Mouse (Mus musculus) midbrain, embryonic 14.5 days (tissue): ENCODE data around the gene Sdf2. TPM values are rescaled to one million over a fixed set of nuclear protein-coding genes. Genes with fewer than 3 reads are reported as not detected.

Experiments used
- ATAC-seq: fragments of 200-750 bp; cut with Nextera tagmentation; 2 replicates; pipeline ENCODE4 v1.8.0; 2017; ENCODE audit warnings: moderate number of reproducible peaks, moderate library complexity; ENCODE audit not compliant: low FRiP score, low TSS enrichment
- DNase-seq: peaks from one replicate; pipeline ENCODE4 v3.0.0-alpha.2; 2015
- H3K27ac ChIP-seq: fragments of 300-500 bp; sonication (generic); replicated peaks from 2 replicates; pipeline ENCODE4 v1.5.1; 2014; ENCODE audit warnings: mild to moderate bottlenecking, low read depth, low read length, moderate library complexity
- H3K27me3 ChIP-seq: fragments of 300-500 bp; sonication (generic); 2 replicates; pipeline ENCODE4 v1.6.1; 2014; ENCODE audit warnings: low read length, control low read depth, mixed read lengths; ENCODE audit not compliant: control insufficient read depth, insufficient read depth
- H3K36me3 ChIP-seq: fragments of 300-500 bp; sonication (generic); 2 replicates; pipeline ENCODE4 v1.6.1; 2014; ENCODE audit warnings: low read length, control low read depth; ENCODE audit not compliant: control insufficient read depth, insufficient read depth
- H3K4me1 ChIP-seq: fragments of 300-500 bp; sonication (generic); 2 replicates; pipeline ENCODE4 v1.6.1; 2014; ENCODE audit warnings: mild to moderate bottlenecking, antibody characterized with exemption, low read length, control low read depth; ENCODE audit not compliant: control insufficient read depth, insufficient read depth
- H3K4me2 ChIP-seq: fragments of 300-500 bp; sonication (generic); 2 replicates; pipeline ENCODE4 v1.6.1; 2014; ENCODE audit warnings: mild to moderate bottlenecking, low read length, moderate library complexity
- H3K4me3 ChIP-seq: fragments of 300-500 bp; sonication (generic); replicated peaks from 2 replicates; pipeline ENCODE4 v1.5.1; 2014; ENCODE audit warnings: low read depth, low read length
- H3K9ac ChIP-seq: fragments of 300-500 bp; sonication (generic); replicated peaks from 2 replicates; pipeline ENCODE4 v1.6.1; 2014; ENCODE audit warnings: mild to moderate bottlenecking, low read length, moderate library complexity
- H3K9me3 ChIP-seq: fragments of 300-500 bp; sonication (generic); 2 replicates; pipeline ENCODE4 v1.6.1; 2016; ENCODE audit warnings: low read length, control low read depth, mixed read lengths; ENCODE audit not compliant: control insufficient read depth
- WGBS: fragments of 180-500 bp; shearing (Covaris S2); extraction: QIAGEN DNeasy Blood & Tissue Kit; methylation state at CpG from one replicate; pipeline ENCODE4 v1.1.7; 2014; 5-methylcytosine and 5-hydroxymethylcytosine counted together
- polyA plus RNA-seq: library from polyadenylated mRNA; unstranded; fragments of >200 nt; fragmentation: Nextera tagmentation; extraction: Ambion mirVana; gene quantifications from 2 replicates; pipeline ENCODE4 v1.2.1, GENCODE M21; 2014

Gene Sdf2
- polyA plus RNA-seq = 84.5 and 99.1 TPM in 2 replicates

GRCm38 (mm10) chr11:78245627-78246317, at the start of gene Sdf2, which contains the start of gene Supt6:
Gene Sdf2 (plus strand): TSS chr11:78245746.
Gene Supt6 (minus strand): TSS chr11:78245987.
- Histone ChIP-seq H3K4me3 (peak within 1 kb of the TSS; percentile 85), H3K36me3 (peaks cover 5% of the 10 kb centered on the region), H3K27ac (peak within 1 kb of the TSS; percentile 96), H3K9ac (peak within 1 kb of the TSS; percentile 83), H3K4me1 (peaks cover 27% of the 10 kb centered on the region), H3K4me2 (peak within 1 kb of the TSS; percentile 90), H3K9me3 (no peaks in the 10 kb centered on the region), H3K27me3 (no peaks in the 10 kb centered on the region)
- DNase-seq (peak; percentile 92), ATAC-seq (peak; percentile 94)
- under 1% methylated on average over 50 of the region's 50 CpGs for WGBS

- Histone ChIP-seq H3K36me3 (peaks cover 36% of the 10 kb centered on the region), H3K9ac (no peak overlapping the region), H3K4me1 (no peaks in the 10 kb centered on the region), H3K4me2 (no peak overlapping the region), H3K9me3 (no peaks in the 10 kb centered on the region), H3K27ac (no peak overlapping the region), H3K27me3 (no peaks in the 10 kb centered on the region), H3K4me3 (no peak overlapping the region)
- ATAC-seq (no peak), DNase-seq (no peak)
- WGBS = 95% methylated on average over 3 of the region's 3 CpGs
Observed at GRCm38 (mm10) chr11:78202372-78202771, 43.2 kb upstream of the Sdf2 start.

- H3K4me2 ChIP-seq = no peak overlapping the region
- WGBS = 78% methylated on average over 6 of the region's 6 CpGs
- H3K4me1 ChIP-seq = no peaks in the 10 kb centered on the region
- H3K27me3 ChIP-seq = no peaks in the 10 kb centered on the region
- ATAC-seq (no peak), DNase-seq (no peak)
- no peak overlapping the region for H3K9ac ChIP-seq
- no peak overlapping the region for H3K4me3 ChIP-seq
- no peaks in the 10 kb centered on the region for H3K9me3 ChIP-seq
- peaks cover 55% of the 10 kb centered on the region for H3K36me3 ChIP-seq
- no peak overlapping the region for H3K27ac ChIP-seq
Observed at GRCm38 (mm10) chr11:78204287-78204686, 41.3 kb upstream of the Sdf2 start.

- no peak overlapping the region for H3K9ac ChIP-seq
- no peaks in the 10 kb centered on the region for H3K27me3 ChIP-seq
- H3K4me2 ChIP-seq = no peak overlapping the region
- no peaks in the 10 kb centered on the region for H3K9me3 ChIP-seq
- H3K4me1 ChIP-seq = no peaks in the 10 kb centered on the region
- H3K27ac ChIP-seq = 0 out of 2 replicates have a peak overlapping the region, but pooled peaks have one; percentile 26
- peaks cover 68% of the 10 kb centered on the region for H3K36me3 ChIP-seq
- WGBS = 71% methylated on average over 13 of the region's 13 CpGs
- ATAC-seq (no peak), DNase-seq (no peak)
- no peak overlapping the region for H3K4me3 ChIP-seq
Observed at GRCm38 (mm10) chr11:78205361-78206206, 40.0 kb upstream of the Sdf2 start.

- Histone ChIP-seq H3K9me3 (no peaks in the 10 kb centered on the region), H3K4me2 (no peak overlapping the region), H3K4me3 (no peak overlapping the region), H3K9ac (no peak overlapping the region), H3K27ac (no peak overlapping the region), H3K36me3 (peaks cover 84% of the 10 kb centered on the region), H3K27me3 (no peaks in the 10 kb centered on the region), H3K4me1 (no peaks in the 10 kb centered on the region)
- 83% methylated on average over 7 of the region's 7 CpGs for WGBS
- ATAC-seq (no peak), DNase-seq (no peak)
Observed at GRCm38 (mm10) chr11:78207190-78207589, 38.4 kb upstream of the Sdf2 start.

- peaks cover 100% of the 10 kb centered on the region for H3K36me3 ChIP-seq
- no peaks in the 10 kb centered on the region for H3K9me3 ChIP-seq
- no peak for ATAC-seq
- no peak overlapping the region for H3K9ac ChIP-seq
- no peak for DNase-seq
- 98% methylated on average over 6 of the region's 6 CpGs for WGBS
- H3K27me3 ChIP-seq = no peaks in the 10 kb centered on the region
- no peak overlapping the region for H3K4me2 ChIP-seq
- no peaks in the 10 kb centered on the region for H3K4me1 ChIP-seq
- H3K4me3 ChIP-seq = no peak overlapping the region
- no peak overlapping the region for H3K27ac ChIP-seq
Observed at GRCm38 (mm10) chr11:78209886-78210285, 35.7 kb upstream of the Sdf2 start.

- Histone ChIP-seq H3K4me1 (no peaks in the 10 kb centered on the region), H3K9ac (no peak overlapping the region), H3K4me3 (no peak overlapping the region), H3K27me3 (no peaks in the 10 kb centered on the region), H3K27ac (no peak overlapping the region), H3K36me3 (peaks cover 100% of the 10 kb centered on the region), H3K9me3 (no peaks in the 10 kb centered on the region), H3K4me2 (no peak overlapping the region)
- ATAC-seq (no peak), DNase-seq (no peak)
- 79% methylated on average over 7 of the region's 7 CpGs for WGBS
Observed at GRCm38 (mm10) chr11:78210615-78211014, 34.9 kb upstream of the Sdf2 start.

GRCm38 (mm10) chr11:78211513-78211912, 34.0 kb upstream of the Sdf2 start:
- Histone ChIP-seq H3K9me3 (no peaks in the 10 kb centered on the region), H3K27ac (no peak overlapping the region), H3K36me3 (peaks cover 100% of the 10 kb centered on the region), H3K4me1 (no peaks in the 10 kb centered on the region), H3K27me3 (no peaks in the 10 kb centered on the region), H3K4me2 (no peak overlapping the region), H3K4me3 (no peak overlapping the region), H3K9ac (no peak overlapping the region)
- 93% methylated on average over 5 of the region's 5 CpGs for WGBS
- no peak for ATAC-seq
- no peak for DNase-seq
